Mouse (Mus musculus): ENCODE measurements around the gene Plxna4. TPM values are rescaled to one million over a fixed set of nuclear protein-coding genes. Genes with fewer than 3 reads are reported as not detected.

Gene Plxna4
- polyA plus RNA-seq, 1 experiment from 2014 or later = 1.8 TPM

DNA sequence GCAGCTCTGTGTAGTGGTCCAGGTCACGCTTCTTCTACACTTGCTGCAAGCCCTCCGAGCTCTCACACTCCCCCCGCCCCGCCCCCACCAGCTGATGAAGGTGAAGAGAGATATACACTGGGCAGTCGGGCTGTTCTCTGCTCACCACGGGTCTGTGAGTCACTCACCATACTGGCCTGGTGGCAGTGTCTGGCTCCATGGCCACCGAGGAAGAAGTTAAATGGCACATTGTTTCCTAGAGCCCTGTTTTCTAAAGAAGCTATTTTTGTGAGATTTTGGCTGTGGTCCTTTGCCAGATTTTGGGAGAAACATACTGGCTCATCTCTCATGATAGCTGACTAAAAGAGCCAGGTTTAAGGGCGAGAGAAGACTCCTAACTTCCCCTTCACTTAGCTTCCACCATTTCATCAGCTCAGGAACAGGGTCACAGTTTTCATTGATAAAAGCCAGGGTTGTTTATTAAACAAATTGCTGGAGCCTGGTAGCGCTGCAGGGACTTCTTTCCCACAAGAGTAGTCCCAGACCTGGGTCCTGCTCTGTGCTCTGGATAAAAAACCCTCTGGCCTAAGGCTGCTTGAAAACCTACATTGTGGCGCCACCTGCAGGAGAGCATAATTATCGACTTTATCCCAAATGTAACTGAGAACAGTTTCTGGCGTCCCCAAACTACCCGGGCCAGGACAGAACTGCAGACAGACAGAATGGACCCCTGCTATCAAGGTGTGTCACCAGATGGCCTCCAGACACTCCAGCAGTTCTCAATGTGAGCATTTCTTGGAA lies 3.2 kb upstream of the Plxna4 start:
- ATAC-seq (replicated peaks; ENCODE audit: low FRiP score) = no peak
- no peak overlapping the region for H3K4me2 ChIP-seq
- peaks cover 46% of the 10 kb centered on the region for H3K27me3 ChIP-seq (replicated peaks; ENCODE audit: control insufficient read depth, insufficient read depth, low read length)
- H3K4me3 ChIP-seq (ENCODE audit: low read depth, low read length) = no peak overlapping the region
- H3K27ac ChIP-seq (ENCODE audit: low read depth, low read length) = no peak overlapping the region
- no peaks in the 10 kb centered on the region for H3K36me3 ChIP-seq (ENCODE audit: control insufficient read depth, insufficient read depth, low read length)
- H3K9me3 ChIP-seq (ENCODE audit: control insufficient read depth, low read length) = no peaks in the 10 kb centered on the region
- WGBS = 24% methylated on average over 13 of the region's 13 CpGs
- H3K9ac ChIP-seq (ENCODE audit: low read depth, low read length) = no peak overlapping the region
- peak; percentile 53 for DNase-seq (ENCODE audit: low spot score)
- peaks cover 4% of the 10 kb centered on the region; the same call in 1 of the 2 replicates for H3K4me1 ChIP-seq (replicated peaks; ENCODE audit: control insufficient read depth, insufficient read depth, low read length)

DNA sequence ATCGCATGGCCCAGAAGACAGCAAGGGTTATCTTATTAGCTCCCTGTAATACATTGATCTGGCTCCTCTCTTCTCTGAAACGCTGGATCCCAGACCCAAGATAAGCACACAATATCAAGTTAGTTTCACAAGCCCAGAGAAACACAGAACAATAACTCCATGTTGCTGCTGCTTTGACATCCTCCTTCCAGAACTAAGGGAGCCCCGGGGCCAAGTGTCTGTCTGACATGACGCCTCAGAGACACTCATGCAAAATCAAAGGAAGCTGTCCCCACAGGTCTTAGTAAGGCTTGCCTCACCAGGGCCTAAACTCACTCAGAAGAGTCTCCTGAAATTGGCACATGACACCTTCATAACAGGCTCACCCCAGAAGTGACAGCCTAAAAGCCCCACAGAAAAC lies 1.6 kb upstream of the Plxna4 start:
- no peak overlapping the region for H3K27ac ChIP-seq (ENCODE audit: low read depth, low read length)
- no peak overlapping the region for H3K4me2 ChIP-seq
- H3K9me3 ChIP-seq (ENCODE audit: control insufficient read depth, low read length) = no peaks in the 10 kb centered on the region
- peaks cover 61% of the 10 kb centered on the region for H3K27me3 ChIP-seq (replicated peaks; ENCODE audit: control insufficient read depth, insufficient read depth, low read length)
- no peak overlapping the region for H3K4me3 ChIP-seq (ENCODE audit: low read depth, low read length)
- ATAC-seq (replicated peaks; ENCODE audit: low FRiP score) (no peak), DNase-seq (ENCODE audit: low spot score) (no peak)
- no peak overlapping the region for H3K9ac ChIP-seq (ENCODE audit: low read depth, low read length)
- no peaks in the 10 kb centered on the region for H3K36me3 ChIP-seq (ENCODE audit: control insufficient read depth, insufficient read depth, low read length)
- 55% methylated on average over 4 of the region's 4 CpGs for WGBS
- H3K4me1 ChIP-seq (replicated peaks; ENCODE audit: control insufficient read depth, insufficient read depth, low read length) = peaks cover 4% of the 10 kb centered on the region; the same call in 1 of the 2 replicates

DNA sequence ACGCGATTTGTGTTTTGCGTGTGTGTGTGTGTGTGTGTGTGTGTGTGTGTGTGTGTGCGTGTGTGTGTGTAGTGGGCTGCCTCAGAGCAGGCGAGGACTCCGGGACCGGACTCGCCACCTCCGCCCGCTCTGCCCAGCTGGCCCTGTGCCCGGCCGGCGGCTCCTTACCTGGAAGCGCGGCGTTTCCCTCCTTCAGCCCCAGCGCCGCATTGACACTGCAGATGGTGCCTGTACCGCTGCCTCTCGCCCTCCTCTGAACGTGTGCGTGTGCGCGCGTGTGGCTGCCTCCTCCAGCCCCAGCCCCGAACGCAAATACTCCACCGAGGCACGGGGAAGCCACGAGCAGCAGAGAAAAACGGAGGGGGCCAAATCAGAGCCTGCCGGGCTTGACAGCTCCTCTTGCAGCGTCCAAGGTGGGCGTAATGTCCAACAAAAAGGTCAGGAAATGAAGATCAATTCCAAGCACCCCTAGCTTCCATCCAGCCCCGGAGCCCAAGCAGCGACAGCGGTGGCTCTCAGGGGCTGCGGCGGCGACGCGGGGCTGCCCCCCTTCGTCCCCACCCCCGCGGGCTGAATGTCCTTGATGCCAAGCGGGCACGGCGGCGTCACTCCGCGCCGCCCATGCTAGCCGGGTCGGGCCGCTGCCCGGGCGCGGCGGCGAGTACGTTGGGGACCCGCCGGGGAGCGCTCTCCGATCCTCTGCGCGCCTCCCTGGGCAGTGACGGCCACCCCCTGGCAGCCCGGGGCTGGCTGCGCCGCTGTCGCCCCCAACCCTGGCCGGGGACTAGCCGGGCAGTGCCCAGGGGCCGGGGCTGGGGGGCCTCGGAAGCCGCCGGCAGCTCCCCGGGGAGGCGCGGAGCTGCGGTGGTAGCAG lies 619 bp downstream of the Plxna4 start:
- Histone ChIP-seq H3K27ac (ENCODE audit: low read depth, low read length) (no peak overlapping the region), H3K4me3 (ENCODE audit: low read depth, low read length) (peak overlapping the region; percentile 70), H3K4me2 (peak overlapping the region; percentile 94), H3K9me3 (ENCODE audit: control insufficient read depth, low read length) (no peaks in the 10 kb centered on the region), H3K27me3 (replicated peaks; ENCODE audit: control insufficient read depth, insufficient read depth, low read length) (peaks cover 79% of the 10 kb centered on the region), H3K36me3 (ENCODE audit: control insufficient read depth, insufficient read depth, low read length) (no peaks in the 10 kb centered on the region), H3K9ac (ENCODE audit: low read depth, low read length) (peak overlapping the region; percentile 35), H3K4me1 (replicated peaks; ENCODE audit: control insufficient read depth, insufficient read depth, low read length) (peaks cover 4% of the 10 kb centered on the region; the same call in 1 of the 2 replicates)
- WGBS = 1% methylated on average over 80 of the region's 82 CpGs
- peak; percentile 30; the same call in 1 of the 2 replicates for ATAC-seq (replicated peaks; ENCODE audit: low FRiP score)
- DNase-seq (ENCODE audit: low spot score) = no peak

DNA sequence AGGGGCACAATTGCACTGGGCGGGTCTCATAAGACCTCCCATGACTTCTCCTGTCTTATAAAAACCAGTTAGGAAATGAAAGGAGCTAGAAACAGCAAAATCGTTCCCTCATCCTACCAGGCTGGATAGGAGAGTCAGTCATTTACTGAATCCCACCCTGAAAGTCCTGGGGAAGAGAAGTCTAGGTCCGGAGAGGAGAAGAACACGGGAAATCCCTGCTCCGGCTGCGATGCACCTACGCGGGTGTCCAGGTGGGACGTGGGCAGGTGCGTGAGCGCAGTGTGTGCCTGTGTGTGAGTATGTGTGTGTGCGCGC lies 1.2 kb downstream of the Plxna4 start:
- H3K9me3 ChIP-seq (ENCODE audit: control insufficient read depth, low read length) = no peaks in the 10 kb centered on the region
- WGBS = 3% methylated on average over 13 of the region's 13 CpGs
- no peak overlapping the region for H3K27ac ChIP-seq (ENCODE audit: low read depth, low read length)
- ATAC-seq (replicated peaks; ENCODE audit: low FRiP score) (no peak), DNase-seq (ENCODE audit: low spot score) (no peak)
- H3K4me1 ChIP-seq (replicated peaks; ENCODE audit: control insufficient read depth, insufficient read depth, low read length) = peaks cover 4% of the 10 kb centered on the region; the same call in 1 of the 2 replicates
- no peak overlapping the region for H3K9ac ChIP-seq (ENCODE audit: low read depth, low read length)
- peak overlapping the region; percentile 70 for H3K4me3 ChIP-seq (ENCODE audit: low read depth, low read length)
- H3K4me2 ChIP-seq = peak overlapping the region; percentile 94
- H3K27me3 ChIP-seq (replicated peaks; ENCODE audit: control insufficient read depth, insufficient read depth, low read length) = peaks cover 79% of the 10 kb centered on the region
- no peaks in the 10 kb centered on the region for H3K36me3 ChIP-seq (ENCODE audit: control insufficient read depth, insufficient read depth, low read length)

DNA sequence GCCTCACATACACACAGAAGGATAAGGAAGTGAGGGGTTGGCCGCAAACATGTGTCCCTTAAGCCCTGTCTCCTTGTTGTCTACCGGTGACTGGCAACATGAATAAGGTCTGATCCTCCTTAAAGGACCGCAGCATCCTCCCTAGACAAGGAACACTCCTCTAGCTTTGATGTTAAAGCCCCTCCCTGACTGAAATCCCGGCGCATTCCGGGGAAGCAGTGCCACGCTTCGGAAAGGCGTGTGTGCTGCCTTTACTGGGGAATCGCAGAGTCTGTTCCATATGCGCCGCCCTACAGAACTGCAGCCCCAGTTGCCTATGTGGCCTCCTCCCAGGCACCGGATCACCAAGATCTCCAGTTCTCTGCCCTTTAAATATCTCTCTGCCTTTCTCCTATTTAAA lies 1.6 kb downstream of the Plxna4 start:
- ATAC-seq (replicated peaks; ENCODE audit: low FRiP score) = no peak
- no peak for DNase-seq (ENCODE audit: low spot score)
- peaks cover 4% of the 10 kb centered on the region; the same call in 1 of the 2 replicates for H3K4me1 ChIP-seq (replicated peaks; ENCODE audit: control insufficient read depth, insufficient read depth, low read length)
- H3K4me2 ChIP-seq = peak overlapping the region; percentile 94
- peaks cover 79% of the 10 kb centered on the region for H3K27me3 ChIP-seq (replicated peaks; ENCODE audit: control insufficient read depth, insufficient read depth, low read length)
- peak overlapping the region; percentile 70 for H3K4me3 ChIP-seq (ENCODE audit: low read depth, low read length)
- no peaks in the 10 kb centered on the region for H3K36me3 ChIP-seq (ENCODE audit: control insufficient read depth, insufficient read depth, low read length)
- 2% methylated on average over 13 of the region's 13 CpGs for WGBS
- H3K27ac ChIP-seq (ENCODE audit: low read depth, low read length) = no peak overlapping the region
- H3K9me3 ChIP-seq (ENCODE audit: control insufficient read depth, low read length) = no peaks in the 10 kb centered on the region
- H3K9ac ChIP-seq (ENCODE audit: low read depth, low read length) = no peak overlapping the region

DNA sequence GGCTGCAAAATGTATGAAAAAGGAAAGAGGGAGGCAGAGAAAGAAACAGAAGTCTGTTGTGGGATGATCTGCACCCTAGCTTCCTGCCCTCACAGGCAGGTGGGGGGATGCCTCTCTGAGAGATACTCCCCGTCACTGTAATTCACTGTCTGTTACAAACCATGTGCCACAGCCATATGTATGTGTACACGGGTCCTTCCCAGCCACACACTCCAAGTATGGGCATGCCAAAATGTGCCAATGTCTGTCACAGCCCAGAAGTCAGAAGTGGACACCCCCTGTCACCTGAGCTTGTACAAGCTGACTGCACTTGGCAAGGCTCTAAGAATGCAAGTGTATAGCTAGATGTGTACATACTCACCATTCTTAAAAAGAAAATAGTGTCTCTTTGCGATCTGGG lies 2.8 kb downstream of the Plxna4 start:
- WGBS = 49% methylated on average over 3 of the region's 3 CpGs
- H3K27me3 ChIP-seq (replicated peaks; ENCODE audit: control insufficient read depth, insufficient read depth, low read length) = peaks cover 72% of the 10 kb centered on the region
- H3K4me3 ChIP-seq (ENCODE audit: low read depth, low read length) = no peak overlapping the region
- peaks cover 4% of the 10 kb centered on the region; the same call in 1 of the 2 replicates for H3K4me1 ChIP-seq (replicated peaks; ENCODE audit: control insufficient read depth, insufficient read depth, low read length)
- no peak for ATAC-seq (replicated peaks; ENCODE audit: low FRiP score)
- no peaks in the 10 kb centered on the region for H3K9me3 ChIP-seq (ENCODE audit: control insufficient read depth, low read length)
- DNase-seq (ENCODE audit: low spot score) = no peak
- no peak overlapping the region for H3K9ac ChIP-seq (ENCODE audit: low read depth, low read length)
- H3K36me3 ChIP-seq (ENCODE audit: control insufficient read depth, insufficient read depth, low read length) = no peaks in the 10 kb centered on the region
- H3K4me2 ChIP-seq = no peak overlapping the region
- H3K27ac ChIP-seq (ENCODE audit: low read depth, low read length) = no peak overlapping the region

DNA sequence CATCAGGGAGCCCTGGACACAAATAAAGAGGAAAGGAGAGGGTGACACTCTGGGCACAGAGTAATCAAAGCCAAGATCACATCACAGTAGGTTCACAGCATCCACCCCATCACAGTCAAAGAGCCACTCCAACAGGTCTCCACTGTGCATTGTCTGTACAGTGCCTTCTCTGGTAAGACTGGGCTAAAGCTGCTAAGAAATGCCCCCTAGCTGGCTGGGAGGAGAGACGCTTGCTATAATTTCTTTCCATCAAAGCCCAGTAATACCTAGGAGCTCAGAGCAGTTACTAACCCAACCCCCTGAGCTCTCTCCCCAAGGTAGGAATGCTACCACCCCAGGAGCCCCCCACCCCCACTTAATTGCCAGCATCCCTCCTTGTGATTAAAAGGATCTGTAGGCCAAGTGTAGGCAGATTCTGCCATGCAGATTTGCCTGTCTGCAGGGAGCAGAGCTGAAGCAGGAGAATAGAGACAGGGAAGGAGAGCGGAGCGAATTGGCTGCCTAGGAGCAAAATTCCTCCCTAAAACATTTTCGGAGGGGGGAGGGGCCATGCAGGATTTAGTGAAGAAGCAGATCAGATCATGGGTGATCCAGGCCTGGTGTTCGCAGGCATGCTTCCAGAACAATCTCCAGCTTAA lies 3.6 kb downstream of the Plxna4 start:
- Histone ChIP-seq H3K27ac (ENCODE audit: low read depth, low read length) (no peak overlapping the region), H3K4me3 (ENCODE audit: low read depth, low read length) (no peak overlapping the region), H3K27me3 (replicated peaks; ENCODE audit: control insufficient read depth, insufficient read depth, low read length) (peaks cover 65% of the 10 kb centered on the region), H3K9ac (ENCODE audit: low read depth, low read length) (no peak overlapping the region), H3K36me3 (ENCODE audit: control insufficient read depth, insufficient read depth, low read length) (no peaks in the 10 kb centered on the region), H3K9me3 (ENCODE audit: control insufficient read depth, low read length) (no peaks in the 10 kb centered on the region), H3K4me1 (replicated peaks; ENCODE audit: control insufficient read depth, insufficient read depth, low read length) (peaks cover 4% of the 10 kb centered on the region; the same call in 1 of the 2 replicates), H3K4me2 (no peak overlapping the region; the same call in 1 of the 2 replicates)
- DNase-seq (ENCODE audit: low spot score) (no peak), ATAC-seq (replicated peaks; ENCODE audit: low FRiP score) (no peak)
- WGBS = 47% methylated on average over 5 of the region's 5 CpGs

DNA sequence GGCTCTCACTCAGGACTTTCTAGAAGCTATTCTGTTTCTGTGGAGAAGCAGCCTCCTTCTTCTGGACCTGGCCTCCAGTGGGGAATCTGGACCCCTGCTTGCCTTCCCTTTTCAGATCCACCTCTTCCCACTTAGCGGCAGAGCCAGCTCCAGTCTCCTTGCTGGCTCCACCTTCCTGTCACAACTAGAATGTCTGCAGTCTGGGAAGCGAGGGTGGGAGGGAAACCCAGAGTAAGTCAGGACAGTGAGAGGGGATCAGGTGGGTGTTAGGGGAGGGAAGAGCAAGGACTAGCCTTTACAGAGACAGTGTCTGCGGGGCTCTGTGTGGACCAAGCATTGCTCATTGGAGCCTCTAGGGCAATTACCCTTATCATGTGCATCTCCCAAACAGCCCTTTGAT lies 4.4 kb downstream of the Plxna4 start:
- no peak for DNase-seq (ENCODE audit: low spot score)
- Histone ChIP-seq H3K9ac (ENCODE audit: low read depth, low read length) (no peak overlapping the region), H3K4me3 (ENCODE audit: low read depth, low read length) (no peak overlapping the region), H3K36me3 (ENCODE audit: control insufficient read depth, insufficient read depth, low read length) (no peaks in the 10 kb centered on the region), H3K4me1 (replicated peaks; ENCODE audit: control insufficient read depth, insufficient read depth, low read length) (peaks cover 4% of the 10 kb centered on the region; the same call in 1 of the 2 replicates), H3K9me3 (ENCODE audit: control insufficient read depth, low read length) (no peaks in the 10 kb centered on the region), H3K4me2 (no peak overlapping the region), H3K27me3 (replicated peaks; ENCODE audit: control insufficient read depth, insufficient read depth, low read length) (peaks cover 57% of the 10 kb centered on the region), H3K27ac (ENCODE audit: low read depth, low read length) (no peak overlapping the region)
- 28% methylated on average over 3 of the region's 3 CpGs for WGBS
- ATAC-seq (replicated peaks; ENCODE audit: low FRiP score) = no peak
